Mouse (Mus musculus) thymus, postnatal 0 days (tissue): ENCODE measurements around the gene Msi2. TPM values are rescaled to one million over a fixed set of nuclear protein-coding genes. Genes with fewer than 3 reads are reported as not detected.
A peak's percentile ranks its signal among the peaks of the same experiment; 100 is the strongest.

ENCODE experiments used
- DNase-seq: peaks from one replicate; pipeline ENCODE4 v3.0.0-alpha.2; 2015; ENCODE audit warnings: low spot score
- polyA plus RNA-seq: library from polyadenylated mRNA; unstranded; fragments of >200 nt; fragmentation: Nextera tagmentation; extraction: Ambion mirVana; gene quantifications from 2 replicates; pipeline ENCODE4 v1.2.1, GENCODE M21; 2015

The Msi2 gene
- polyA plus RNA-seq, 1 experiment from 2014 or later = 23.0 TPM

GRCm38 (mm10) chr11:88614527-88615305 lies 103.6 kb downstream of the Msi2 start:
- no peak for DNase-seq

GRCm38 (mm10) chr11:88613771-88614526 lies 104.4 kb downstream of the Msi2 start:
- peak; percentile 70 for DNase-seq

- no peak for DNase-seq
Measured at GRCm38 (mm10) chr11:88613008-88613407, 105.3 kb downstream of the Msi2 start.

- DNase-seq = no peak
Measured at GRCm38 (mm10) chr11:88612141-88612540, 106.2 kb downstream of the Msi2 start.

DNA sequence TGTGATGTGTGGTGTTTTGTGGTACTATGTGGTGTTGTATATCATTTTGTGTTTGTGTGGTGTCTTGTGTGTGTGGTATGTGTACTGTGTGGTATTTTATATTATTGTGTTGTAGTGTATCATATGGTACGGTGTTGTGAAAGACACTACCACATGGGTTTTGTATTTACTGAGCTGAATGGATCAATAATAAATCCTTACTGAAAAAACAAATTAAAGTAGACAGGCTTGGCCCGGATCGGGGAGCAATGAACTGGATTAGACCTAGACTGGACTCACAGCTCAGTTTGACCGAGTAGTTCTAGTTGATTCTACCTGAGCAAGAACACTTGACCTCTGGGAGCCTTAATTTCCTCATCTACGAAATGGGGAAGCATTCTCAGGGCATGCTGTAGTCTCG lies 107.5 kb downstream of the Msi2 start:
- no peak for DNase-seq

DNA sequence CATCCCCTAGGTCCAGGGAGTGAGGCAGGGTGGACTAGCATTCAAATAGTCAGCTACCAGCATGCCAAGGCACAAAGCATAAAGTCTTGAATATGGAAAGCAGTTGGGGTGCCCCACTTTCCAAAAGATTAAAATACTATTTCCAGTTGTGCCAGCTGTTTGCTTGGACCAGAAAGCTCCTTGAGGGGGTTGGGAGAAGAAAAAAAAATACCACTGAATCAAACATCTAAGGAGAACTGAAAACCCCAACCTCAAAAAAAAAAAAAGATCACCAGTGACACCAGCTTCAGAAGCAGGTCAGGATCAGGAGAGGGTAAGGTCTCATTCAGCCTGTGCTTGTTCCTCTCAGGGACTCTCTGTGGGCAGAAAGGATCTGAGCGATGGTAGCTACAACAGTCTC lies 108.2 kb downstream of the Msi2 start:
- no peak for DNase-seq

- DNase-seq = peak; percentile 51
Measured at GRCm38 (mm10) chr11:88608584-88608983, 109.7 kb downstream of the Msi2 start.

DNA sequence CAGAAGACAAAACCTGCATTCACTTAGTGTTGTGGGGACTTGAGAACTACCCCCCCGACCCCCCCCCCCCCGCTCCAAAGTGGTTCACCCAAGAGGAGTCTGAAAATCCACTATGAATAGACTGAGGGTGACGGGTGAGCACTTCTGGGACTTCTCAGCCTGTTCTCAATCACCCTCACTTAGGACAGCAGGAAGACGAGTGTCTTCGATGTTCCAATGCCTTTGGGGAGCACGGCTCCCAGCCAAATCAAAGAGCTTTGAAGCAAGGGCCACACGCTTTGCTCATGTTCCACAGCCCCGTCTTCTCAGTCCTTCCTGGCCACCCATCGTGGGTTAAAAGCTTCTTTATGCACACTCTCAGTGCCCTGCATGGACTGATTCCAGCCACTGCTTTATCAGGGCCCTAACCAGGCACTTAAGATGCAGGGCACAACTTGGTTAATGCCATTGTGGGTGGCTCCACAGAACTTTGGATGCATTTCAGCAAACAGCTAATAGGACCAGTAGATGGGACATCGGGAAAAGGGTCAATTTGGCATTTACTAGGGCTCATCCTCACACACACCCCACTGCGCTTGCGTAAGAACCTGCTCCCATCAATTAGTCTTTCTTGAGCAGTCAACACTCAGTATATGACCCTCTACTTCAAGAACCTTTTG lies 110.5 kb downstream of the Msi2 start:
- no peak for DNase-seq

DNA sequence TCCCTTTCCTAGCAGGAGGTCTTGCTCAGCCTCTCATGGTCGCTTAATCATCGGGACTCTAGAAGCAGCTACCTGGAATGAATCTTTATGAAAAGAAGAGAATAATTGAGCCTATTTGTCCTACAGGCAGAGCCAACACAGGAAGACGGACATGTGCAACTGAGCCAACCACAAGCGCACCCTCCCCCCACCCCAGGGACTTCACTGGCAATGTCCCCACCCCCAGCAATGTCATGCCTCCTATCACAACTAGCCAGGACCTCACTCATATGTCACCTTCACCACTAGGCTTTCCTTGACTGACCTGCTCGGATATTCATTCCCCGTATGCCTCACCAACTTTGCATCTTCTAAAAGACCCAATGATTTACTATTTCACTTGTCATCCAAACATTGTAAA lies 112.5 kb downstream of the Msi2 start:
- no peak for DNase-seq

GRCm38 (mm10) chr11:88605098-88605525 lies 113.2 kb downstream of the Msi2 start:
- DNase-seq = no peak

GRCm38 (mm10) chr11:88604635-88605034 lies 113.7 kb downstream of the Msi2 start:
- no peak for DNase-seq

- DNase-seq = no peak
Measured at GRCm38 (mm10) chr11:88603366-88603765, 114.9 kb downstream of the Msi2 start.

DNA sequence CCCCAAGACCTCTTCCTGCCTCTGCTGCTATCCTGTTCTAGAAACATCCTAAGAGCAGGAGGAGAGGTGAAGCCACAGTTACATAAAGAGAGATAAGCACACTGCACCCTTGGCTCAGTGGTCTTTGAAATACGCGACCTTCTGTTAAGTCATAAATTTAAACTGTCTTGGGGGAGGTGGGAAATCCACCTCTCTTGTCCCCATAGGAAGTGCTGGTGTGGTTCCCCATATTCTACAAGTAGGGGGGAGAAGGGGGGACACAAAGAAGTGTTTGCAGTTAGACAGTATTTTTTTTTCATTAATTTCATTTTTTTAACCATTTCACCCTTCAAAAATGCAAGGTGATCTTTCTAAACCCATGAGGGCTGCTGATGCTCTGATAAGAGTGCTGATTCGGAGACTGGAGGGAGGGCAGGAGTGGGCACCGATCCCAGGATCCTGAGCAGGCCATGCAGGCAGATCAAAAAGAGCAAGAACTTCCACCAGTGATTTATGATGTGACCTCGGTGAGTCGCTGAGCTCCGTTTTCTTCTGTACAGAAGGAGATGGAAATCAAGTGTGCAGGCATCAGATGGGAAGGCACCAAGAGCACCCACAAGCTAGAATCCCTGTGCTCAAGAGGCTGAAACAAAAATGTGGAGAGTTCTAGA lies 115.7 kb downstream of the Msi2 start:
- no peak for DNase-seq

DNA sequence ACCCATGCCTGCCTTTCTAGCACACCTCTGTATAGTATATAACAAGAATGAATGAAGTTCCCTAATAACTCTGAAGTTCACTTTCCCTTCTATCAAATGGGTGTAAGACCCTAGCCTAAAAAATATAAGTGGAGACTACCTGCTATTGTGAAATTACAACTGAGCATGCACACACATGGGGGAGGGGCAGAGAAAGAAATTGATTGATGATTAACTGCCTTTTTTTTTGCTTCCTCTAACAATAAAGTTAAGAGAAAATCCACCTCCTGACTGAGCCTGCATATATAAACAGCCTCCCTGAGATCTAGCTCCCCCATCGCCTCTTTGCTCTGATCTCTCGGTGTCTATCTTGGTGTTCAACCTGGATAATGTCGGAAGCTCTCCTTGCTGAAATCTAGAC lies 118.1 kb downstream of the Msi2 start:
- no peak for DNase-seq

GRCm38 (mm10) chr11:88599332-88600130 lies 118.8 kb downstream of the Msi2 start:
- peak; percentile 46 for DNase-seq

DNA sequence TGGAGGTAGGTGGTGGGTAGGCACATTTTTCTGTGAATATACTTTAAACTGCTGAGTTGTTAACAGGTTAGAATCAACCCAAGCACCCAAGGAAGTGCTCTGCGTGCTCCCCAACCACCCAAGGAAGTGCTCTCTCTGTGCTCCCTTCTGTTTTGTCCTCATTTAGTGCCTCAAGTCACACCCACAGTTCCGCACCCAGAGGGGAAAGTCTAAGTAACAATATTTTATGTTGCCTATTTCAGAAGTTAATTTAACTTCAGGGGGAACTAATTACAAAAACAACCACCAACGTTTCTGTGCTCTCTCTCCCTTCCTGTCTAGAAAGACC lies 119.5 kb downstream of the Msi2 start:
- DNase-seq = peak; percentile 51

DNA sequence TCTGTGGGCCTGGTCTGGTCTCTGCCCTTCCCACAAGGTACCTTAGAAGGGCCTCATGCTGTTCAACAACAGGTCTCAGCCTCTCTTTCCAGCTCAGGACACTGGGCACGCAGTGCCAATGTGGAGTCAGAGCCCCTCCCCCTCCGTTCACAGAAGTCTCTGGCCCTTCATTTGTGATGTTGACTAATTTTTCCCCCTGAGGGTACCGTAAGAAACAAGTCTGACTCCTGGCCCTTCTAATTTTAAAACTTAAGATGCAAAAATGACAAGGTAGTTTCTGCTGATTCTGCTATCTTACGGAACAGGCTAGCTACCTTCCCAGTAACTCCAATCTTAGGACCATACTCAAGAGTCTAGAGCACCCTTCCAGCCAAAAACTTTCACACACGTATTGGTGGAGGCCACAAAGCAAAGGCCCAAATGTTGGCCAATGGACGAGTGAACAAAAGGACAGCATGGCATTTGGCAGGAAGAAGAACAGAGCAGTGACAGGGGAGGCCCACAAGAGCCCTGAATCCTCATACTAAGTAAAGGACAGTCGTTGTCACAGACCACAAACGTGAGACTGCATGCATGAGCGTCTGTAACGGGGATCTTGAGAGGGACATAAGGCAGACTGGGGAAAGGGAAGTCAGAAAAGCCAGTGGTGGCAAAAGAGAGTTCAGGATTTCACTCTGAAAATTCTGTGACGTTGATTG lies 120.0 kb downstream of the Msi2 start:
- no peak for DNase-seq

DNA sequence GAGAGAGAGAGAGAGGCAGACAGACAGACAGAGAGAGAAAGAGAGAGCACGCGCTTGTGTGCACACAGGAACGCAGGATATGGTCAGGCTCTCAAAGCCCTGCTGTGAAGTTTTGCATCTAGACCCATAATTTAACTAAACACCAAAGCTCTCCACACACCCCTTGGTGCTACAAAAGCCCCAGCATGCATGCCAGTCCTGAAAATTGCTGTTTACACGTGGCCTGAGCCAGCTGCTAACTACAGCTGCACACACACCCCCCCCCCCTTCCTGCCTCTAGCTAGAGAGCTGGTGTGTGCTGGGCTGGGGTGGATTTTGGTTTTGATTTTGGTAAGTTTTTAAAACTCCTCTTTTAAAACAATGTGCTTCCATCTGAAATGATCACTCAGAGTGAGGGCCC lies 122.7 kb downstream of the Msi2 start:
- peak; percentile 88 for DNase-seq

DNA sequence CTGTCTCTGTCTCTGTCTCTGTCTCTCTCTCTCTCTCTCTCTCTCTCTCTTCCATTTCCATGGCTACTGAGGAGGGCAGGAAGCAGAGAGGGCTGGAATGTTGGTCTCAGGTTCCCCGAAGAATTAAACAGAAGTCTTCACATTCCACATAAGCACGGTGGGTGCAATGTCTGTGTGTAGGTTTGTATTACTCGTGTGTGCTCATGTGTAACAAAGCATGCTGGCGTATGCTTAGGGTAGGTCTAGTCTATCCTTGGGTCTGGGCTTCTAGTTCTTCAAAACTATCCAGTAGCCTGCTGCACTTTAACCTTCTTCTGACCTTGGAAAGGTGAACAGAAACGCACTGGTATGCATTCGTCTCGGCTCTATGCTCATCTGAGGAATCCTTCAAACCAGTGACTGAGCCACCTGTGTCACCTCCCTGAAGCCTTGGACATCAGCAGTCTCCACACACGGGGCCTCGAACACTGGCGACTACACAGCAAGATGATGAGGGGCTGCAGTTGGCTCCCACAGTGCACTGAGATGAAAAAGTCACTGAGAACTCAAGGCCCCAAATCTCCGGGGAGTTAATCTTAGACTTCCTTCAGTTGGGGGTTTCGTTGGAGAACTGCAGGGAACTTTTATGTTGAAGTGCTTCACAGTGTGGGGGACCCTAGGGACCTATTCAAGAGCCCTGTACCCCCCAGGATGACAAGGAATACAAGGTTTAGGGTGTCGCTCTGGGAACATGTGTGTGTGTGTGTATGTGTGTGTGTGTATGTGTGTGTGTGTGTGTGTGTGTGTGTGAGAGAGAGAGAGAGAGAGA lies 123.3 kb downstream of the Msi2 start:
- DNase-seq = no peak
